Mouse (Mus musculus) embryonic facial prominence, embryonic 14.5 days (tissue): Measurements from ENCODE around the gene Flrt1. TPM values are rescaled to one million over a fixed set of nuclear protein-coding genes. Genes with fewer than 3 reads are reported as not detected.

Source experiments
- ATAC-seq: fragments of 200-750 bp; cut with Nextera tagmentation; 2 replicates; pipeline ENCODE4 v1.8.0; 2017; ENCODE audit warnings: low read depth, moderate number of reproducible peaks, moderate TSS enrichment
- DNase-seq: peaks from one replicate; pipeline ENCODE4 v3.0.0-alpha.2; 2015; ENCODE audit warnings: low spot score
- H3K27ac ChIP-seq: fragments of 300-500 bp; sonication (generic); replicated peaks from 2 replicates; pipeline ENCODE4 v1.5.1; 2014; ENCODE audit warnings: low read depth, mild to moderate bottlenecking, low read length, moderate library complexity
- H3K27me3 ChIP-seq: fragments of 300-500 bp; sonication (generic); replicated peaks from 2 replicates; pipeline ENCODE4 v1.6.1; 2014; ENCODE audit warnings: low read length; ENCODE audit not compliant: control insufficient read depth, insufficient read depth
- H3K36me3 ChIP-seq: fragments of 300-500 bp; sonication (generic); 2 replicates; pipeline ENCODE4 v1.6.1; 2014; ENCODE audit warnings: low read length, mixed read lengths; ENCODE audit not compliant: control insufficient read depth, insufficient read depth
- H3K4me1 ChIP-seq: fragments of 300-500 bp; sonication (generic); 2 replicates; pipeline ENCODE4 v1.6.1; 2014; ENCODE audit warnings: antibody characterized with exemption, low read length; ENCODE audit not compliant: control insufficient read depth, insufficient read depth
- H3K4me2 ChIP-seq: fragments of 300-500 bp; sonication (generic); 2 replicates; pipeline ENCODE4 v1.6.1; 2014; ENCODE audit warnings: low read depth, mild to moderate bottlenecking, low read length, moderate library complexity, mixed read lengths
- H3K4me3 ChIP-seq: fragments of 300-500 bp; sonication (generic); 2 replicates; pipeline ENCODE4 v1.5.1; 2014; ENCODE audit warnings: low read depth, mild to moderate bottlenecking, low read length
- H3K9ac ChIP-seq: fragments of 300-500 bp; sonication (generic); 2 replicates; pipeline ENCODE4 v1.6.1; 2014; ENCODE audit warnings: low read depth, mild to moderate bottlenecking, low read length, moderate library complexity, mixed read lengths
- H3K9me3 ChIP-seq: fragments of 300-500 bp; sonication (generic); 2 replicates; pipeline ENCODE4 v1.6.1; 2016; ENCODE audit warnings: low read length; ENCODE audit not compliant: control insufficient read depth
- WGBS: fragments of 180-500 bp; shearing (Covaris S2); extraction: QIAGEN DNeasy Blood & Tissue Kit; methylation state at CpG from one replicate; pipeline ENCODE4 v1.1.7; 2014; 5-methylcytosine and 5-hydroxymethylcytosine counted together
- polyA plus RNA-seq: library from polyadenylated mRNA; unstranded; fragments of >200 nt; fragmentation: Nextera tagmentation; extraction: Ambion mirVana; gene quantifications from 2 replicates; pipeline ENCODE4 v1.2.1, GENCODE M21; 2014

Gene Flrt1
- polyA plus RNA-seq, 1 experiment from 2014 or later = 10.4 TPM

DNA sequence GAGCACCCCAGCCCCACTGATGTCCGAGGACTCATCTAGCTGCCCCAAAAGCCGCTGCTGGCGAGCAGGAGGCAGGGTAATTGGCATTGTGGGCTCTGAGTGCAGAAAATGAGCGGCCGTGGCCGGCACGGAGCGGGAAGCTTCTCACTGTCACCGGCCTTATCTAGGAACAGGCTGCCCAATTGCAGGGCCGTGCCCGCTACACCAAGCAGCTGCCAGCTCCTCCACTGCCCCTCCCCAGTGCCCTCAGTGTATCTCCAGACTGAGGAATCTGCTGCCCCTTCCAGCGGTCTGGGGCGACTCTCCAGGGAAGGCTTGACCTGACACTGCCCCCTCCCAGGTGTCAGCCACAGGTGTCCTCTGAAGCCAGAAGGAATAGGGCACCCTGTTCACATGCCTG, 40.8 kb upstream of the Flrt1 start:
- H3K36me3 ChIP-seq = no peaks in the 10 kb centered on the region
- 77% methylated on average over 13 of the region's 13 CpGs for WGBS
- H3K4me1 ChIP-seq = peaks cover 55% of the 10 kb centered on the region
- no peak overlapping the region for H3K9ac ChIP-seq
- H3K9me3 ChIP-seq = no peaks in the 10 kb centered on the region
- no peaks in the 10 kb centered on the region for H3K27me3 ChIP-seq
- H3K4me3 ChIP-seq = no peak overlapping the region
- no peak overlapping the region for H3K4me2 ChIP-seq
- DNase-seq = no peak
- no peak for ATAC-seq
- no peak overlapping the region for H3K27ac ChIP-seq

DNA sequence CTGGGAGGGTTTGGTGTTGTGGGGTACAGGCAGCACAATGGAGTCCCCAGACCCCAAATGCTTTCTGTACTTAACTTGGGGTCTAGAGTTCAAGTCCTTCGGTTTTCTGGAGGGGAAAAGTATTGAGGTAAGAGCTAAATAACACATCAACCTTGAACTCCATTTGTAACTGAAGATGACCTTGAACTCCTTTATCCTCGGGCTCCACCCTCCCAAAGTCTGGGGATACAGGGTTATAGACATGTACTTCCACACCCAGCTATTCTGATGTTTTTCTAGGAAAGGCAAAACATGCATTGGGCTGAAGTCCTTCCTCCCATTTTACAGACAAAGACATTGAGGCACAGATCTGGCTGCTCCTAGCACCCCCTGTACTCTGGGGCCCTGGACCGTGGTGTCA, 38.9 kb upstream of the Flrt1 start:
- ATAC-seq (no peak), DNase-seq (no peak)
- Histone ChIP-seq H3K36me3 (no peaks in the 10 kb centered on the region), H3K9ac (no peak overlapping the region), H3K4me2 (peak overlapping the region; percentile 53; the same call in 1 of the 2 replicates), H3K9me3 (no peaks in the 10 kb centered on the region), H3K4me3 (no peak overlapping the region), H3K27ac (no peak overlapping the region), H3K4me1 (peaks cover 56% of the 10 kb centered on the region), H3K27me3 (no peaks in the 10 kb centered on the region)
- WGBS = 77% methylated on average over 3 of the region's 3 CpGs

DNA sequence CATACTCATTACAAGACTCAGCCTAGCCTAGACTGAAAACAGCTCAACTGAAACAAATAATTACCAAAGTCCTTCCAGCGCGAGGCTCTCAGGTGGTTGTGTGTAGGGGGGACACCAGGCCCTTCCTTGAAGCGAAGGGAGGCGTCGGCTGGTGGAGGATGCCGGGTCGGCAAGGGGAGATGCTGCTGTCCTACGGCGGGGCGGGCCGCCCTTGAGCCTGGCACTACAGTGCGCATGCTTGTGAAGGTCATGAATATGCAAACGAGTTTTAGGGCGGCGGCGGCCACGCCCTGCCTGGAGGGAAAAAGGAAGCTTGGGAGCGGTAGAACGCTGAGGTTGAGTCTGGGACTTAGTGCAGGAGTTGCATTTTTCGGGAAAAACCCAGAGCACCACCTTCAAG, 38.3 kb upstream of the Flrt1 start:
- Histone ChIP-seq H3K4me2 (peak overlapping the region; percentile 53), H3K27ac (no peak overlapping the region), H3K27me3 (no peaks in the 10 kb centered on the region), H3K4me1 (peaks cover 56% of the 10 kb centered on the region), H3K9me3 (no peaks in the 10 kb centered on the region), H3K36me3 (no peaks in the 10 kb centered on the region), H3K4me3 (peak overlapping the region; percentile 17), H3K9ac (peak overlapping the region; percentile 39; the same call in 1 of the 2 replicates)
- ATAC-seq (peak; percentile 14; the same call in 1 of the 2 replicates), DNase-seq (peak; percentile 86)
- under 1% methylated on average over 20 of the region's 20 CpGs for WGBS

DNA sequence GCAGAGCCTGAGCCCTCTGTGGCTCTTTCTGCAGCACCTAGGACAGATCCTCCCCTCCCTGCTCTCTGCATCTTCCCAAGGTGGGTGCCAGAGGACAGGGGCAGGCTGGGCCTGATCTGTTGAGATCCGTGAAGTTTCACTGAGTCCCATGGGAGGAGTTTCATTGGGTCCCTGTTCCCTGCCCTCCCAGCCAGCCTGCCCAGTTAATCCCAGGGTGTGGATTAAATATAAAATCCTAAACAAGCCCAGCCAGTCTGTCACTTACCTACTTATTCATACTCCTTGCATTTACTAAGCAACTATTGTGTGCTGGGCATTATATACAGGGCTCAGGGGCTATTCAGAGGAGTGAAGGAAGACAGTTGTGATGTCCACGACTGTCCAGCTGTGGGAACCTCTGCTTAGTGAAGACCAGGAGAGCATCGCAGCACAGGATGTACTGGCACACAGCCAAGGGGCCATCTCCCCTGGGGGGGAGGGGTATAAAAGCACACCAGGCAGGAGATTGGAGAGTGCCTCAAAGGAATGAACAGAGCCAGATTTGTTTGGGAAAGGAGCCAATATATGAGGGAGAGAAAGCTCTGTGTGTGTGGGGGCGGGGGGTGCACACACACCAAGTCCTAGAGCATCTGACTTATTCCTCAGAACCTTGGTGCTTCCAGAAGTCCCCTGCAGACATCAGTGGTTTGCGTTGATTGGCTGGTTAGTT, 36.8 kb upstream of the Flrt1 start:
- Histone ChIP-seq H3K4me2 (no peak overlapping the region), H3K36me3 (no peaks in the 10 kb centered on the region), H3K27me3 (no peaks in the 10 kb centered on the region), H3K4me3 (no peak overlapping the region), H3K9ac (no peak overlapping the region), H3K4me1 (peaks cover 57% of the 10 kb centered on the region), H3K27ac (no peak overlapping the region), H3K9me3 (no peaks in the 10 kb centered on the region)
- ATAC-seq (no peak), DNase-seq (no peak)
- 21% methylated on average over 5 of the region's 5 CpGs for WGBS

DNA sequence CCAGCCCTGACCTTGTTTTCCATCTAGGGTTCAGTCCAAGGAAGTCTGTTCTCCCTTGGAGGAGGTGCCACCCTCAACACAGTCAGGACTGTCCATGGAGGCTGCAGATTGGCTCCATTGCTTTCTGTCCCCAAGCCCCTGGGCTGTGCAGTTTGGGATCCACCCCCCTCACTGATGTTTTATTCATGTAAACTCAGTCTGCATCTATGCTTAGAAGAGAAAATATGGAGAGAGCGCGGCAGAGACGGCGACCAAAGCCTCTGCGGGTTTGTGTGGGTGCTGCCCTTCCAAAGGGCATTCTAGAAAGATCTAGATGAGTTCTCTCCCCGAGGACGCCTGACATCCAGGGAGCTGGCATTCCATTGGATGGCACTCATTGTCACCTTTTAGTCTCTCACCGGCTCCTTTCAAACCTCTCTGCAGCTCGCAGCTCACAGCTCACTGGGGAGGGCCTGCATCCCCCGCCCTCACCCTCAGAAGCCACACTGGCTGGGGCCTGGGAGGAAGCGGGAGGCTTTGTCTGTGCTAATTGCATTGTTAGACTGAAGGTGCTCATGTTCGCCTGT, 35.4 kb upstream of the Flrt1 start:
- ATAC-seq (no peak), DNase-seq (no peak)
- no peak overlapping the region for H3K4me3 ChIP-seq
- 0 out of 2 replicates have a peak overlapping the region, but pooled peaks have one; percentile 8 for H3K27ac ChIP-seq
- no peak overlapping the region for H3K4me2 ChIP-seq
- H3K27me3 ChIP-seq = no peaks in the 10 kb centered on the region
- no peaks in the 10 kb centered on the region for H3K9me3 ChIP-seq
- WGBS = 55% methylated on average over 11 of the region's 12 CpGs
- H3K9ac ChIP-seq = no peak overlapping the region
- H3K36me3 ChIP-seq = no peaks in the 10 kb centered on the region
- peaks cover 69% of the 10 kb centered on the region for H3K4me1 ChIP-seq

DNA sequence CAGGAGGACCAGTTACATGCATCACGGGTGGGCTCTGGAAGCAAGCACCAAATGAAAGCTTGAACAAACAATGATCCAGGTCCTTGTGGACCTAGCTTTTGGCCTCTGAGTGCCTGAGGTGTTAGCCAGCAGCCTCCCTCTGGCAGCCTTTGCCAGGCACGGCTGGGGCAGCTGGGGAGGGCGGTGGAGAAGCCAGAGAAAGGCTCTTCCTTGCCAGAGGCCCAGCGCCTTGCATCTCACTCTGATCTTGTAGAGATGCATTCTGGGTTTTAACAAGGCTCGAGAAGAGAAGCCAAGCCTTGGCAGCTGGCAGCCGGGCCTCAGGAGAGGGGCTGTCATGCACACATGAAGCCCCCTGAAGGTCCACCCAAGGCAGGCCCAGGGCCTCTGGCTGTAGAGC, 34.8 kb upstream of the Flrt1 start:
- Histone ChIP-seq H3K36me3 (no peaks in the 10 kb centered on the region), H3K4me1 (peaks cover 75% of the 10 kb centered on the region), H3K27me3 (no peaks in the 10 kb centered on the region), H3K9ac (0 out of 2 replicates have a peak overlapping the region, but pooled peaks have one; percentile 25), H3K4me2 (no peak overlapping the region), H3K4me3 (no peak overlapping the region), H3K9me3 (no peaks in the 10 kb centered on the region), H3K27ac (peak overlapping the region; percentile 29)
- DNase-seq (no peak), ATAC-seq (no peak)
- WGBS = 48% methylated on average over 6 of the region's 6 CpGs

DNA sequence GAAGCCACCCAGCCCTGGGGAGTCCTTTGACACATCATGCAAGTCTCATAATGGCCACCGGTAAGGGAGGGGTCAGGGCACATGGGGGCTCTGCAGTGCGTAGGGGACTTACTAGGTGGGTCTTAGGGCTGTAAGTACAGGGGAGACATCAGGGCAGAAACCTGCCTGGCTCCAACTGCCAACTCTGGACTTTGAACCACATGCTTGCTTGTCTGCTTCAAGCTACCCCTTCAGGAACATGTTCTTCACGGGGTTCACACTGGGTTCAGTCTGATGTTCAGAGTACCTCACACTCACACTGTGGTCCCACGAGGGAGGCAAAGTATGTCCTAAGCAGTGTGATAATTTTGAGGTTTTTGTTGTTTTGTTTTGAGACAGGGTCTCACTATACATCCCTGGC, 33.8 kb upstream of the Flrt1 start:
- no peak overlapping the region for H3K27ac ChIP-seq
- no peaks in the 10 kb centered on the region for H3K9me3 ChIP-seq
- H3K9ac ChIP-seq = no peak overlapping the region
- ATAC-seq (no peak), DNase-seq (no peak)
- no peak overlapping the region for H3K4me3 ChIP-seq
- H3K4me1 ChIP-seq = peaks cover 86% of the 10 kb centered on the region
- WGBS = 33% methylated on average over 4 of the region's 4 CpGs
- no peak overlapping the region for H3K4me2 ChIP-seq
- no peaks in the 10 kb centered on the region for H3K36me3 ChIP-seq
- no peaks in the 10 kb centered on the region for H3K27me3 ChIP-seq

DNA sequence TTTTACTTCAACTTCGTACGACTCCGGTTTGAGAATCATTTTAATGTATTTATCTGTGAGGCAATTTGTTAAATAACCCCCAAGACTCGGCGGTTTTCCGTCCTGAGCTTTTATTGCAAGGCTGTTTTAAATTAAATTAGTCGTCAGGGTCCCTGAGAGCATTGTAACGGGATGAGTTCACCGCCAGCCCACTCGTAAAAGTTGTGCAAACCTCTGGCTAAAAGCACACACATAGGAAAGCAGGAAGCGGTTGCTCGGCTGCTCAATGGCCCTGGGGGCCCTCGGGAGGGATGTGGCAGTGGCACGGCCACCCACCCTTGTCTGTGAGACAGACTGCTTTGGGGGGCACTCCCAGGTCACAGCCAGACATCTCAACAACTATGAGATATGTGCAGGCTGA, 32.8 kb upstream of the Flrt1 start:
- ATAC-seq (no peak), DNase-seq (no peak)
- H3K4me1 ChIP-seq = peaks cover 84% of the 10 kb centered on the region
- H3K9ac ChIP-seq = no peak overlapping the region
- H3K4me2 ChIP-seq = no peak overlapping the region
- H3K27ac ChIP-seq = 0 out of 2 replicates have a peak overlapping the region, but pooled peaks have one; percentile 12
- no peaks in the 10 kb centered on the region for H3K27me3 ChIP-seq
- H3K9me3 ChIP-seq = no peaks in the 10 kb centered on the region
- no peak overlapping the region for H3K4me3 ChIP-seq
- no peaks in the 10 kb centered on the region for H3K36me3 ChIP-seq
- 26% methylated on average over 14 of the region's 14 CpGs for WGBS
